Mouse (Mus musculus) small intestine, adult 2 months (tissue): ENCODE results near the gene Rtn4r.

Experiments
- CTCF ChIP-seq: fragments of 200-500 bp; IDR thresholded peaks from 2 replicates; pipeline ENCODE4 v1.5.1; 2012; ENCODE audit warnings: low read depth, mild to moderate bottlenecking, control low read depth, inconsistent platforms, low read length, moderate library complexity, mixed read lengths; ENCODE audit not compliant: insufficient replicate concordance, insufficient read length; ENCODE audit errors: extremely low read depth
- POLR2A ChIP-seq: fragments of 200-500 bp; IDR thresholded peaks from 2 replicates; pipeline ENCODE4 v1.6.1; 2012; ENCODE audit warnings: low read depth, mild to moderate bottlenecking, control low read depth, inconsistent platforms, low read length, moderate library complexity

DNA sequence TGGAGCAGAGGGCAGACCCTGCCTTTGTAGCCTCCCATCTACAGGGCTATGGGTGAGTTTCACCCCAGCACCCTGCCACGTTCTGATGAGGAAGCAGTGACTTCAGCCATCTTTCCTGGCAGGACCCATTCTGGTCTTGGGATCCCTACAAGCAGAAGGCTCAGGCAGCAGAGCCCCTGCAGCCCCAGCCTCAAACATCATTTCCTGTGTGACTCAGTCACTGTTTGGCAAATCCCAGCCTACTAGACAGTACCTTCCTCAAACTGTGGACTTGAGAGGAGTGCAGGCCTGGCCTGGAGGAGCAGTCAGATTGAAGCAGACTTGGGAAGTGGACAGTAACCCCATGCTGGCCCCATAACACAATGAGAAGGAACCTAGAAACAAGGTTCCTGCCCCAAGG, 33.7 kb downstream of the Rtn4r start:
- TF ChIP-seq CTCF (no peak), POLR2A (no peak)
